Mouse (Mus musculus): ENCODE results near the gene Zfp706. TPM values are rescaled to one million over a fixed set of nuclear protein-coding genes. Genes with fewer than 3 reads are reported as not detected.
"Not testable (repeated sequence)": the region's sequence is repeated elsewhere in the genome, so short reads cannot be mapped to it uniquely, and the experiment has no call there.

The Zfp706 gene
- polyA plus RNA-seq, 1 experiment from 2014 or later, result 182 TPM

GRCm38 (mm10) chr15:37008546-37008945 is 973 bp upstream of the Zfp706 start:
- Histone ChIP-seq H3K4me2 (no peak overlapping the region), H3K27ac (replicated peaks) (no peak overlapping the region), H3K36me3 (replicated peaks) (peaks cover 6% of the 10 kb centered on the region; the same call in 1 of the 2 replicates), H3K9me3 (replicated peaks) (no peaks in the 10 kb centered on the region), H3K9ac (no peak overlapping the region), H3K27me3 (no peaks in the 10 kb centered on the region), H3K4me1 (replicated peaks) (peaks cover 35% of the 10 kb centered on the region), H3K4me3 (replicated peaks) (no peak overlapping the region)
- no peak for ATAC-seq (ENCODE audit: insufficient read depth)

DNA sequence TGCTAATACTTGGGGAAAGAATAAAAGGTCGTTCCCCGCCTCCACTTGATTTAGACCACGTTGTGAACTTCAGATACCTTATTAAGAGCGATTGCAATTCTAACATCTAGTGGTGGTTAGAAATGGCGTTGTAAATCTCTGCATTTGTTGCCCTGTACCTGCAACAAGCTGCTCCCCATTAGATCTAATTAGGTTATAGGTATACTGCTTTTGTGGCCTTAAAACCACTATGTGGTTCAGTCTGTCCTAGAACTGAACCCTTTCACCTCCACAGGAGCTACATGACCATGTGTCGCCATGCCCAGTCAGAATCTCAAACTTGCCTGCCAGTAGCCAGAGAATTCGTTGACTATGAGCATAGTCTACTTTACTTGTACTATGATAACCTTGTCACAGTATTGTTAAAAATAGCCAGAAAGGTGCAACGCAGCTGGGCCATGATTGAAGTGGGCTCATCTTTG is 416 bp upstream of the Zfp706 start:
- H3K4me1 ChIP-seq (replicated peaks), result peaks cover 35% of the 10 kb centered on the region
- peak overlapping the region; percentile 86 for H3K27ac ChIP-seq (replicated peaks)
- ATAC-seq (ENCODE audit: insufficient read depth), result no peak
- peaks cover 11% of the 10 kb centered on the region for H3K36me3 ChIP-seq (replicated peaks)
- no peaks in the 10 kb centered on the region for H3K27me3 ChIP-seq
- H3K9me3 ChIP-seq (replicated peaks), result no peaks in the 10 kb centered on the region
- WGBS (ENCODE audit: insufficient replicate concordance), result 28% methylated on average over 8 of the region's 8 CpGs
- H3K4me3 ChIP-seq (replicated peaks), result peak overlapping the region; percentile 95
- H3K4me2 ChIP-seq, result peak overlapping the region; percentile 77
- H3K9ac ChIP-seq, result peak overlapping the region; percentile 94

- under 1% methylated on average over 48 of the region's 48 CpGs for WGBS (ENCODE audit: insufficient replicate concordance)
- peak overlapping the region; percentile 97 for H3K9ac ChIP-seq
- ATAC-seq (ENCODE audit: insufficient read depth), result peak; percentile 61
These were observed 953 bp downstream of the Zfp706 start for GRCm38 (mm10) chr15:37006475-37007164.

DNA sequence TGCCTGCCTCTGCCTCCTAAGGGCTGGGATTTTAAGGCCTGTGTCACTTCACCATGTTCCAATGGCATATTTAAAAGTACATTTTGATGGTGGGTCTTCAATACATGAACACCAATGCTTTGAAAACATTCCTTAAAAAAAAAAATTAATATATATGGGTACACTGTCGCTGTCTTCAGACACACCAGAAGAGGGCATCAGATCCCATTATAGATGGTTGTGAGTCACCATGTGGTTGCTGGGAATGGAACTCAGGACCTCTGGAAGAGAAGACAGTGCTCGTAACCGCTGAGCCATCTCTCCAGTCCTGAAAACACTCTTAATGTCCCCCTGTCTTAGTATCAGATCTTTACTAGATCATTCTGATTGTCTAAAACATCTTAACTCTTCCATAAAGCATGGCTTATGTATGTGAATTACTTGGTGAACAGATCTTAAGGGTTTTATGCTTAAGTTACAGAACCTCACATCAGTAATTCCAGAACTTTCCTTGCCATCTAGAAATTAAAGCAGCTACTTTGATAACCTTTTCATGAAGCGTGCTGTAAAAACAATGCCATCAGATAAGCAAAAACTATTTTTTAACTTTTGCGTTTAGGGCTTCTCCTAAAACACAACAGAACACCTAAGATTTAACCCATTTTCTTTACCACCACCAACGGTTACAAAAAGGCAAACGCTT is 1.6 kb downstream of the Zfp706 start:
- ATAC-seq (ENCODE audit: insufficient read depth), result no peak
- peaks cover 35% of the 10 kb centered on the region for H3K4me1 ChIP-seq (replicated peaks)
- 23% methylated on average over 7 of the region's 7 CpGs for WGBS (ENCODE audit: insufficient replicate concordance)
- H3K9me3 ChIP-seq (replicated peaks), result no peaks in the 10 kb centered on the region
- peak overlapping the region; percentile 93 for H3K27ac ChIP-seq (replicated peaks)
- no peaks in the 10 kb centered on the region for H3K27me3 ChIP-seq
- peaks cover 30% of the 10 kb centered on the region for H3K36me3 ChIP-seq (replicated peaks)
- H3K4me2 ChIP-seq, result peak overlapping the region; percentile 80
- H3K9ac ChIP-seq, result peak overlapping the region; percentile 97
- peak overlapping the region; percentile 95 for H3K4me3 ChIP-seq (replicated peaks)

More at GRCm38 (mm10) chr15:37006475-37007164, 953 bp downstream of the Zfp706 start:
- H3K9me3 ChIP-seq (replicated peaks), result no peaks in the 10 kb centered on the region
- peaks cover 24% of the 10 kb centered on the region for H3K36me3 ChIP-seq (replicated peaks)
- peak overlapping the region; percentile 95 for H3K4me3 ChIP-seq (replicated peaks)
- H3K4me1 ChIP-seq (replicated peaks), result peaks cover 35% of the 10 kb centered on the region
- peak overlapping the region; percentile 80 for H3K4me2 ChIP-seq
- H3K27ac ChIP-seq (replicated peaks), result peak overlapping the region; percentile 93
- no peaks in the 10 kb centered on the region for H3K27me3 ChIP-seq

- ATAC-seq (ENCODE audit: insufficient read depth), result no peak
- no peaks in the 10 kb centered on the region for H3K27me3 ChIP-seq
- H3K4me1 ChIP-seq (replicated peaks), result peaks cover 35% of the 10 kb centered on the region
- no peaks in the 10 kb centered on the region for H3K9me3 ChIP-seq (replicated peaks)
- 0 out of 2 replicates have a peak overlapping the region, but pooled peaks have one; percentile 5 for H3K4me3 ChIP-seq (replicated peaks)
- H3K27ac ChIP-seq (replicated peaks), result no peak overlapping the region
- no peak overlapping the region for H3K9ac ChIP-seq
- peak overlapping the region; percentile 80 for H3K4me2 ChIP-seq
- H3K36me3 ChIP-seq (replicated peaks), result peaks cover 40% of the 10 kb centered on the region
- 81% methylated on average over 5 of the region's 5 CpGs for WGBS (ENCODE audit: insufficient replicate concordance)
These were observed 2.7 kb downstream of the Zfp706 start for GRCm38 (mm10) chr15:37004858-37005257.

DNA sequence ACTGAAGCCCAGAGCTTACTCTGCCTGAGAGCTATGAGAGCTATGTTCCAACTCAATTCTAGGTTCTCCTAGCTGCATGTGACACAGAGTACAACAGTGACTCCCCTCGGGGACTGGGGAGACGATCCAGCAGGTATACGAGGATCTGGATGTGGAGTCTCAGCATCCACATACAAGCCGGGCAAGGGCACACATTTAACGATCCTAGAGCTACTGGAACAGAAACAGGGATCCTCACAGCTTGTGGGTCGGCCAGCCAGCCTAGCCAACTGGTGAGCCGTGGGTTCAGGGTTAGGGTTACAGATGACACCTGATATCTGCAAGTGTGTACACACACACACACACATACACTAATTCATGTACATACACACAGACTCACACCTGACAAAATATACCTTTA is 5.3 kb downstream of the Zfp706 start:
- peaks cover 29% of the 10 kb centered on the region for H3K4me1 ChIP-seq (replicated peaks)
- peaks cover 66% of the 10 kb centered on the region for H3K36me3 ChIP-seq (replicated peaks)
- 83% methylated on average over 7 of the region's 7 CpGs for WGBS (ENCODE audit: insufficient replicate concordance)
- peaks cover 2% of the 10 kb centered on the region; the same call in 1 of the 2 replicates for H3K9me3 ChIP-seq (replicated peaks)
- H3K27ac ChIP-seq (replicated peaks), result no peak overlapping the region
- H3K4me2 ChIP-seq, result no peak overlapping the region
- H3K4me3 ChIP-seq (replicated peaks), result no peak overlapping the region
- H3K9ac ChIP-seq, result no peak overlapping the region
- H3K27me3 ChIP-seq, result no peaks in the 10 kb centered on the region
- ATAC-seq (ENCODE audit: insufficient read depth), result no peak

DNA sequence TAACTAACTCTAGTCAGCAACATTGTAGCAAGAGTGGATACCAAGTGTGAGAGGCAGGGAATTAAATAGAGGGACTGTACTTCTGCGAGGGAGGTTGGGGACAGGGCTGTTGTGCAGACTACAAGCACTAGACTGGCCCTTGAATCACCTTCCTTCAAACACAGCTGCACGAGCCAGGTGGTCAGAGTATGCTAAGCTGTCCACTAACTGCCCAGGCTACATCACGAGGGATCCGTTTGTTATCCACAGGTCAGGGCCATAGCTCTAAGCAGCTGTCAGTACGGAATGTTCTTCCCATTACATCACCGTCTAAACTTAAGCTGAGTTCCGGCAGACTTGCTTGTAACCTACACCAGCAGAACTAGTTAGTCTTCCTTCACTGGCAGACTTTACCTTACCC is 8.0 kb downstream of the Zfp706 start:
- H3K27ac ChIP-seq (replicated peaks); H3K9me3 ChIP-seq (replicated peaks); H3K4me2 ChIP-seq; H3K27me3 ChIP-seq; H3K9ac ChIP-seq; H3K4me1 ChIP-seq (replicated peaks); H3K4me3 ChIP-seq (replicated peaks); ATAC-seq (ENCODE audit: insufficient read depth): not testable (repeated sequence)
- WGBS (ENCODE audit: insufficient replicate concordance), result 84% methylated on average over 7 of the region's 7 CpGs
- H3K36me3 ChIP-seq (replicated peaks), result peaks cover 68% of the 10 kb centered on the region

DNA sequence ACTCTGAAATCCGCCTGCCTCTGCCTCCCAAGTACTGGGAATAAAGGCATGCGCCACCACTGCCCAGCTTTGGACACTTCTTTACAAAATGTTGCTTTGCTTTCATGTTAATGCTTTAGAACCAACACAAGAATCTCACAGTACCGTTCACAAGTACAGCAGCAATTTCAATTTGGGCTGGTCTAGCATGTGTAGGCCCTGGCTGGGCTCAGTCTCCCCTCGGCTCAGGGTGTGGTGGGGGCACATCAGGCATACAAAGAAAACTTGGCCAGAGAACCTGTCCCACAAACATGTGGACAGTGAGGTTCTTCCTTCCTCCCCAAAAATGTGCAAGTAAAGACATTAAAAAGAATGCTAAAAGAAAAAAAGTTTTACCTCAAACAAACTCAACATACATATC is 12.4 kb downstream of the Zfp706 start:
- H3K36me3 ChIP-seq (replicated peaks), result peaks cover 37% of the 10 kb centered on the region
- no peak for ATAC-seq (ENCODE audit: insufficient read depth)
- 79% methylated on average over 4 of the region's 4 CpGs for WGBS (ENCODE audit: insufficient replicate concordance)

GRCm38 (mm10) chr15:36994665-36995064 is 12.9 kb downstream of the Zfp706 start:
- no peaks in the 10 kb centered on the region for H3K4me1 ChIP-seq (replicated peaks)
- no peak for ATAC-seq (ENCODE audit: insufficient read depth)
- H3K36me3 ChIP-seq (replicated peaks), result peaks cover 32% of the 10 kb centered on the region
- no peaks in the 10 kb centered on the region for H3K27me3 ChIP-seq
- peaks cover 2% of the 10 kb centered on the region; the same call in 1 of the 2 replicates for H3K9me3 ChIP-seq (replicated peaks)
- no peak overlapping the region for H3K4me2 ChIP-seq
- no peak overlapping the region for H3K4me3 ChIP-seq (replicated peaks)
- no peak overlapping the region for H3K9ac ChIP-seq
- WGBS (ENCODE audit: insufficient replicate concordance), result 46% methylated on average over 1 of the region's 1 CpGs
- no peak overlapping the region for H3K27ac ChIP-seq (replicated peaks)

More for the DNA sequence above, 12.4 kb downstream of the Zfp706 start:
- H3K9ac ChIP-seq, result no peak overlapping the region
- no peaks in the 10 kb centered on the region for H3K27me3 ChIP-seq
- H3K4me2 ChIP-seq, result no peak overlapping the region
- H3K9me3 ChIP-seq (replicated peaks), result peaks cover 2% of the 10 kb centered on the region; the same call in 1 of the 2 replicates
- H3K4me3 ChIP-seq (replicated peaks), result no peak overlapping the region
- H3K27ac ChIP-seq (replicated peaks), result no peak overlapping the region
- no peaks in the 10 kb centered on the region for H3K4me1 ChIP-seq (replicated peaks)

DNA sequence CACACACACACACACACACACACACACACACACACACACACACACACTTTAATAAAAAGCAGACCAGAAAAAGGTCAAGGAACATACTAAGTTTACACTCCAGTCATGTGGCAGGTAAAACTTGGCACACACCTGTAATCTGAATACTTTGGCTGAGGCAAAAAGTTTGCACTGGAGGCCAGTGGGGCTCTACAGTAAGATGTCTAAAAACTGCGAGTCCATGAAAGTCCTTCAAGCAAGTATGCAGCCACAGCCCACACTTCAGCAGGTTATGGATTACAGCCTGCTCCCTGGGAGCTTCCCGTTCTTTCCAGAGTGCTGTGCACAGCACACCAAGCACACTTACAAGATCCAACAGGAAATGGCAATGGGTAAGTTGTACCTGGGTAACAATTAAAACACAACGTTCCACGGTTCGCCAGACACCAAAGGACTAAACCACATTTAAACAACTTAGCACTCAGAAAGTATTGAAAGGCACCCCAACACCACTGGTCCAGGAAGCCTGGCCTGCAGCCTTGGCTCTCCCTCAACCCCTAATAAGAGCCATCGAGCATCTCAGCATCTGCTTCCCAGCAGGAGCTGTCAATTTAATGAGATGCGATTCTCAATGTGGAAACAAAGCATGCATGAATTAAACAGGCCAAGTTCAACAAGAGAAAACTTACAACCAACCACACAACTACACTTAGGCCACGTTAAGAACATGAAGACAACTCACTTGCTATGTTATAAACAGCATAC is 14.0 kb downstream of the Zfp706 start:
- Histone ChIP-seq H3K4me1 (replicated peaks) (0 out of 2 replicates have a peak, but pooled peaks cover under 1% of the 10 kb centered on the region), H3K4me3 (replicated peaks) (no peak overlapping the region), H3K27me3 (no peaks in the 10 kb centered on the region), H3K9ac (no peak overlapping the region), H3K4me2 (no peak overlapping the region), H3K27ac (replicated peaks) (no peak overlapping the region), H3K9me3 (replicated peaks) (peaks cover 2% of the 10 kb centered on the region; the same call in 1 of the 2 replicates), H3K36me3 (replicated peaks) (peaks cover 21% of the 10 kb centered on the region)
- ATAC-seq (ENCODE audit: insufficient read depth), result no peak
- 81% methylated on average over 8 of the region's 8 CpGs for WGBS (ENCODE audit: insufficient replicate concordance)

GRCm38 (mm10) chr15:36991353-36991752 is 16.2 kb downstream of the Zfp706 start:
- H3K4me2 ChIP-seq, result no peak overlapping the region
- peak; percentile 51; the same call in 1 of the 2 replicates for ATAC-seq (ENCODE audit: insufficient read depth)
- peaks cover 6% of the 10 kb centered on the region for H3K36me3 ChIP-seq (replicated peaks)
- WGBS (ENCODE audit: insufficient replicate concordance), result 68% methylated on average over 6 of the region's 6 CpGs
- H3K27ac ChIP-seq (replicated peaks), result no peak overlapping the region
- 0 out of 2 replicates have a peak, but pooled peaks cover 5% of the 10 kb centered on the region for H3K4me1 ChIP-seq (replicated peaks)
- no peaks in the 10 kb centered on the region for H3K9me3 ChIP-seq (replicated peaks)
- H3K4me3 ChIP-seq (replicated peaks), result no peak overlapping the region
- no peak overlapping the region for H3K9ac ChIP-seq
- H3K27me3 ChIP-seq, result no peaks in the 10 kb centered on the region

Data from liver, embryonic 15.5 days (tissue).